Mouse (Mus musculus) adrenal gland, postnatal 14 days (tissue): ENCODE results near the gene Pla2g1b. TPM values are rescaled to one million over a fixed set of nuclear protein-coding genes. Genes with fewer than 3 reads are reported as not detected.

ENCODE experiments used
- total RNA-seq: library from RNA; stranded (reverse); gene quantifications from 2 replicates; pipeline ENCODE4 v1.2.3, GENCODE M21; 2021

Pla2g1b gene
- total RNA-seq, 1 experiment from 2014 or later = not detected

Other genes with a start within 250 kb of the Pla2g1b start
- 92.6 and 92.9 TPM in 2 replicates for gene Pop5, start 230.4 kb upstream of the Pla2g1b start, total RNA-seq
- gene Rnf10, start 193.4 kb upstream of the Pla2g1b start, total RNA-seq = 259 and 262 TPM in 2 replicates
- 80.4 and 83.1 TPM in 2 replicates for gene Coq5, start 186.6 kb upstream of the Pla2g1b start, total RNA-seq
- gene Dynll1, start 165.3 kb upstream of the Pla2g1b start, total RNA-seq = 283 and 320 TPM in 2 replicates
- gene Srsf9, start 139.1 kb upstream of the Pla2g1b start, total RNA-seq = 71.3 and 78.3 TPM in 2 replicates
- gene Gatc, start 125.1 kb upstream of the Pla2g1b start, total RNA-seq = 21.2 and 23.9 TPM in 2 replicates
- gene Triap1, start 125.0 kb upstream of the Pla2g1b start, total RNA-seq = 31.5 and 35.5 TPM in 2 replicates
- gene Cox6a1, start 117.3 kb upstream of the Pla2g1b start, total RNA-seq = 1,778 and 1,846 TPM in 2 replicates
- gene Msi1, start 36.7 kb upstream of the Pla2g1b start, total RNA-seq = 15.2 and 15.8 TPM in 2 replicates
- gene Sirt4, start 18.5 kb downstream of the Pla2g1b start, total RNA-seq = 18.1 and 23.5 TPM in 2 replicates
- 48.9 and 54.8 TPM in 2 replicates for gene Pxn, start 40.4 kb downstream of the Pla2g1b start, total RNA-seq
- gene Rplp0, start 93.2 kb downstream of the Pla2g1b start, total RNA-seq = 786 and 963 TPM in 2 replicates
- 59.7 and 60.4 TPM in 2 replicates for gene Gcn1l1, start 99.0 kb downstream of the Pla2g1b start, total RNA-seq
- 55.3 and 59.5 TPM in 2 replicates for gene Rab35, start 165.6 kb downstream of the Pla2g1b start, total RNA-seq